Mouse (Mus musculus) lung, postnatal 0 days (tissue): ENCODE measurements at regions not wholly inside any gene's neighbourhood (a gene's known extent, or its start where the extent isn't known, plus 50 kb on each side); places are given as distances from the start of the nearest gene placed in this dataset.

Experiments used
- CTCF ChIP-seq: IDR thresholded peaks from 2 replicates; pipeline ENCODE4 v1.5.1; 2016; ENCODE audit warnings: antibody characterized with exemption, mild to moderate bottlenecking
- EP300 ChIP-seq: IDR thresholded peaks from 2 replicates; pipeline ENCODE4 v1.6.1; 2016; ENCODE audit warnings: antibody characterized with exemption, mild to moderate bottlenecking, control low read depth

GRCm38 (mm10) chr14:29817548-29817947 lies 95.9 kb upstream of the Cacna2d3 start:
- no peak for TF ChIP-seq CTCF
- no peak for TF ChIP-seq EP300
